ENCODE assay signal across 19 mouse cellular contexts in genomic region chr7:90140290-90140689, GRCm38 (mm10).
"Had no signal": no experiment of that assay in that cellular context is flagged by ENCODE, and none has a peak within 500 bp of the region (broad histone marks: within the 10 kb centered on the region; RNA-seq: fewer than 3 reads in every experiment).

No protein-coding gene starts in this region.

- H3K4me3 ChIP-seq: midbrain, embryonic 10.5 days; midbrain, embryonic 12.5 days; myocyte; neural tube, embryonic 13.5 days; neural tube, embryonic 15.5 days had no signal

- H3K36me3 ChIP-seq: midbrain, embryonic 10.5 days; midbrain, embryonic 12.5 days; neural tube, embryonic 13.5 days; neural tube, embryonic 15.5 days had no signal

- H3K27me3 ChIP-seq: midbrain, embryonic 12.5 days; neural tube, embryonic 13.5 days; neural tube, embryonic 15.5 days had no signal

- H3K4me2 ChIP-seq: lung, embryonic 14.5 days; midbrain, embryonic 12.5 days; neural tube, embryonic 13.5 days; neural tube, embryonic 15.5 days had no signal

- ATAC-seq: midbrain, embryonic 16.5 days had no signal

- H3K9me3 ChIP-seq: midbrain, embryonic 10.5 days; midbrain, embryonic 12.5 days; neural tube, embryonic 13.5 days; neural tube, embryonic 15.5 days had no signal

- H3K9ac ChIP-seq: lung, embryonic 14.5 days; midbrain, embryonic 12.5 days; neural tube, embryonic 13.5 days; neural tube, embryonic 15.5 days had no signal

- DNase-seq: lung, adult 18-20 months; lung, embryonic 14.5 days; lung, postnatal 14 days; lung, postnatal 4 days; midbrain, embryonic 14.5 days; retina, postnatal 1 day; right cerebral cortex, adult 18-20 months; right cerebral cortex, postnatal 25 days; right cerebral cortex, postnatal 4 days; spleen, adult 18-20 months; thymus, adult 2 months; thymus, postnatal 25 days; thymus, postnatal 4 days had no signal

- H3K27ac ChIP-seq: midbrain, embryonic 10.5 days; midbrain, embryonic 12.5 days; neural tube, embryonic 13.5 days; neural tube, embryonic 15.5 days had no signal

- H3K4me1 ChIP-seq: midbrain, embryonic 12.5 days had no signal
